Mouse (Mus musculus) neutrophil, adult 5-6 weeks (primary cell): ENCODE measurements at regions not wholly inside any gene's neighbourhood (a gene's known extent, or its start where the extent isn't known, plus 50 kb on each side); places are given as distances from the start of the nearest gene placed in this dataset.

ENCODE experiments used
- ATAC-seq: fragments of 151-379, 151-347 bp; 2 replicates; pipeline ENCODE4 v1.8.0; 2017; ENCODE audit warnings: mild to moderate bottlenecking, moderate TSS enrichment; ENCODE audit not compliant: insufficient number of reproducible peaks, poor library complexity, low FRiP score, severe bottlenecking; ENCODE audit errors: extremely low read depth

- ATAC-seq, result no peak
These were observed 86.8 kb upstream of the Slc45a1 start for GRCm38 (mm10) chr4:150738736-150739135.

- ATAC-seq, result no peak
These were observed 78.3 kb upstream of the Slc45a1 start for GRCm38 (mm10) chr4:150730061-150730812.

GRCm38 (mm10) chr4:150726539-150726938 lies 74.6 kb upstream of the Slc45a1 start:
- no peak for ATAC-seq

DNA sequence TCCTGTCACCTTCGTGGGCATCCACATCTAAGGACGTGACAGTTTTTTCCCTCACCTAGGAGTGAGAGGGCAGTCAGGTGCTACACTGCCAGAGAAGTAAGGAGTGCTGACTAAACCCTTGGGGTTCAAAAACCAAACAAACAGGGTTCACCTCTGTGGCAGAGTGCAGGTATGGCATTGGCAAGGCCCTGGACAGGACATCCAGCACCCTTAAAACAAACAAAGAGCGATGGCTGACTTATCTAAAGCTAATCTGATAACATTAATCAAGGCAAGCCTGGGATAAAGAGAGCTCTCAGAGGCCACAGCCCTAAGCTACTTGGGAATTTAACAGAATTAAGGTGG lies 74.1 kb upstream of the Slc45a1 start:
- ATAC-seq, result no peak

GRCm38 (mm10) chr4:150725443-150726135 lies 73.6 kb upstream of the Slc45a1 start:
- ATAC-seq, result no peak

GRCm38 (mm10) chr4:150724823-150725222 lies 72.8 kb upstream of the Slc45a1 start:
- no peak for ATAC-seq

GRCm38 (mm10) chr4:150721619-150722283 lies 69.8 kb upstream of the Slc45a1 start:
- no peak for ATAC-seq

- no peak for ATAC-seq
These were observed 65.9 kb upstream of the Slc45a1 start for GRCm38 (mm10) chr4:150717866-150718265.

DNA sequence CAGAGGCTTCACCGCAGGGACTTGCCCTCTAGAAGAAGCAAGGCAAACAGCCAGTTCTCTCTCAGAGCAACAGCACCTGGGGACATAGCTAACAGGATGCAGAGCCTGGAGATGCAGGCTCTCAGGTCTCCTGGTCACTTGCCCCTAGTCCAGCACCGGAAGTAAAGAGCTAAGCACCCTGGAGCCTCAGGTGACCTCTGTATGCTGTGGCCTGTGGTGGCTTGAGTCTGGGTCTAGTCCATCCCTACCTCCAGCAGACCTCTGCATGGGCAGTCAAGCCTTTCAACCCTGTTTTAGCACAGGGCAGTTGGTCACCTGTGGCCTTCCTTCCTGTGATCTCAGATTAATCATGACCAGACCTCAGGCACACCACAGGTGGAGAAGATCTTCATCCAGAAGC lies 63.1 kb upstream of the Slc45a1 start:
- ATAC-seq, result no peak

DNA sequence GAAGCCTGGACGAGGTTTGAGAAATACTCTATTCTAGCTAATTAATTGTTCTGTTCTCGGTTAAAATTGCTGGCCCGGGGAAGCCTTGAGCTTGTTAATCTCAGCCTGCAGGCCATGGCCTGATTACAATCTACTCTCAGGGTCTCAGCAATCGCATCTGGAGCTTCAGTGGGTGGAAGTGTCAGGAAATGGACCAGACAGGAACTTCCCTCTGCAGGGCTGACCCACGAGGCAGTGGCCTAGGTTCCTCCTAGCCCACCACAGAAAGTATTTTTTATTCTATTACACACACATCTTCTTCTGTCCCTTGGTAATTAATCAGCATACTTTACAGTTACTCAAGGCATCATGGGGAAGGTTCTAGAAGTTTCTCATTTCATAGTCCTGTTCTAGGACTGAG lies 61.3 kb upstream of the Slc45a1 start:
- no peak for ATAC-seq

GRCm38 (mm10) chr4:150712856-150713255 lies 60.9 kb upstream of the Slc45a1 start:
- ATAC-seq, result no peak

DNA sequence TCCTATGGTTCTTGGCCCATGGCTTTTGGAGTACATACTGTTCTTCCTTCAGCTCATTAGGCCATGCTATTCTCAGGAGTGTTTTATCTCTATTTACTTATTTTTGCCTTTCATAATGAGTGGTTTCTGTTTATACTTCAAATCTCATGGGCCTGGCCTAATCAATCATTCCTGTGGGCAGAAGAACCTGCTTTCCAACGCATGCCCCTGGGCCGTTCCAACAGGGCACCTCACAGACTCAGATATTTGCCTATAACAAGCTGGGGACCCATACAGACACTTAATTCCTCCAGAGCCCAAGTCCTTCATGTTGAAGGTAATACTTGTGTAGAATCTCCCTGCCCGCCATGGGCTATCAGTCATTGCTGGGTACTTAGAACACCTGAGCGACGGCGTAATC lies 59.7 kb upstream of the Slc45a1 start:
- ATAC-seq, result no peak

GRCm38 (mm10) chr4:150709391-150710130 lies 57.6 kb upstream of the Slc45a1 start:
- no peak for ATAC-seq

DNA sequence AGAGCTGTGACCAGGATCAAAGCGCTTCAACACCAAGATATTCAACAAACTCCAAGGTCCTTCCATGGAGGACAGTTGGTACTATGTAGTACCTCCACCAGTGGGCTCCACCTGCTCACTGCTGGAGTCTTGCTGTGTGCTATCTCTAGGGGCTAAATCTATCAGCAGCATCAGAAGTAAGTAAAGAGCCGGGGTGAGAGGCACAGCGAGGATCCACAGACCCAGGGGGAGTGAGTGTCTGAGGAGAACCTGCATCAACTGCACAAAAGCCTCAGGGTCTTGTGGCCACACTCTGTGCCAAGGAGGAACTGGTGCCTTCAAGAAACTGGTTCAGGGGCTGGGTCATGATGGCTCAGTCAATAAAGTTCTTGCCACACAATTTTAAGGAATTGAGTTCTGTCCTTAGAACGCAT lies 56.6 kb upstream of the Slc45a1 start:
- no peak for ATAC-seq

GRCm38 (mm10) chr4:150707725-150708571 lies 56.0 kb upstream of the Slc45a1 start:
- ATAC-seq, result no peak

- no peak for ATAC-seq
These were observed 55.1 kb upstream of the Slc45a1 start for GRCm38 (mm10) chr4:150706793-150707724.

DNA sequence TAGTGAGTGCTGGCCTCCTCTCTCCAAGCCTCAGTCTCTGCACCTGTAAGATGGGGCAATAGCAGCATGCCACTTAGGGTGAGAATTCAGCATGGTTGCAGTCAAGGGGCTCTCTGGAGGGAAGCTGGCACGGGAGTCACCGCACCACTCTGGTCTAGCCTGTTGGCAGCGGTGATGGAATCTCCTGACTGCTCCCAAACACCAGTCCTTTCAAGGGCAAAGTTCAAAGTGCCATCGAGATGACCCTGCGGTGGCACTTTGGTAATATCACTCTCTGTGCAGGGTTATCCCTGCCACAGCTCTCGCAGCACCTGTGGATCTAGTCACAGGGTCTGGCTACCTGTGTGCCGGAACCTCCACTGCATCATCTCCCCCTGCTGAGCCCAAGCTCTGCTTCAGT lies 54.3 kb upstream of the Slc45a1 start:
- ATAC-seq, result no peak

GRCm38 (mm10) chr4:150703266-150703665 lies 51.3 kb upstream of the Slc45a1 start:
- no peak for ATAC-seq
